Mouse (Mus musculus) hematopoietic stem cell, adult 5-6 weeks (primary cell): ENCODE data around the gene Dab1. TPM values are rescaled to one million over a fixed set of nuclear protein-coding genes. Genes with fewer than 3 reads are reported as not detected.

Experiments
- ATAC-seq, 2 experiments: fragments of 125-278 bp in 1 of 2; replicated peaks in 1 of 2; 2 replicates each; pipeline ENCODE4 v1.8.0; 2016 to 2017; ENCODE audit warnings: inconsistent platforms in 2 of 2, mild to moderate bottlenecking in 2 of 2, moderate number of reproducible peaks in 2 of 2, low read depth in 1 of 2, moderate TSS enrichment in 1 of 2; ENCODE audit not compliant: low FRiP score in 2 of 2, poor library complexity in 2 of 2, severe bottlenecking in 2 of 2, insufficient read depth in 1 of 2, low TSS enrichment in 1 of 2
- total RNA-seq: library from RNA; stranded (forward); fragments of 172-1452, 232-1000 nt; gene quantifications from 2 replicates; pipeline ENCODE4 v1.2.3, GENCODE M21; 2017

Dab1 gene
- total RNA-seq, 1 experiment from 2014 or later = not detected

DNA sequence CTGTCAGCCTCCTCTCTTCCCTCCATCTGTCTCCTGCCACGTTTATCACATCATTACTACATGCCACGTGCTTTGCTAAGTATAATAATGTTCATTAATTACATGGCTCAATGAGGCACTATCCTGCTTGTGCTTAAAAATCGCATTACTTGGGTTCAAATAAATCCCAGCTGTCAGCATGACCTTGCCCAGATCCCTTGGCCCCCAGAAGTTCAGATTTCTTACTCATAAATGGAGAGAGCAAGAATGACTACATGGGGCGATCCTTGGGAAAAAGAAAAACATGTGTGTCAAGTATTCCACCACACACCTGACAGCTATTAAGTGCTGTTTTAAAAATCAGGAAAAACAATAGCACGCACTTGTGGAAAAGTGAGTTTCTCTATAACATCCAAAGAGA lies 963.6 kb downstream of the Dab1 start:
- no peak for ATAC-seq

DNA sequence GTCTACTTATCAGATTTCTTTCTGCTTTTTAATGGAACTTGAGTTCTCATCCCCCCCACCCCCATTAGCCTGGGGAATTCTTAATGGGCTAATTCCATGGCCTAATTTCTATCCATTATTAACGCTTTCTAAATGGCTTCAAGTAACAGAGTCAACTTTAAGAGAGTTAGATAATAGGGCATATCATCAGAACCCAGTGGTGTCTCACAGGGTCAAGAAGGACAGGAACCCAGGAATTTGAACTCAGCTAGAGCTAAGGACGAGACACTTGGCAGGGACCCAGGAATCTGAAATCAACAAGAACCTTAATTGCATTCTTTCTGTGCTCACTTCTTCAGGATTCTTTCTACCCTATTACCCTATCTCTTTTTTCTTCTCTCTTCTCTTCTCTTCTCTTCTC lies 968.7 kb downstream of the Dab1 start:
- no peak for ATAC-seq

DNA sequence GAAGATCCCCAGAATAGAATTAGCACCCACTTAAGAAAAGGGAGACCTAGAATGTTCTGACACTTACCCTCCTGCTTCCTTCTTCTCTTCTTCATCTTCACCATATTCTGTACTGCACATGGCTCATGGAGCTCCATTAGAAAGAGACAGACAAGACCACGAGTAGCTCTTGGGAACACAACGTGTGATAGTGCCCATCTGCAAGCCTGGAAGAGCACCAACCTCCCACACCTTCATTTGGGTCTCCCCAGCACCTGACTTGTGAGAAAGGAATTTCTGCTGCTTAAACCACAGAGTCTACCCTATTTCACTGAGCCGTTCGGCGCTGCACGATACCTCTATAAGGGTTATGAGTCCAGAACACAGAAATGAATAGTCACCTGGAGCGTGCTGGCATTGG lies 977.8 kb downstream of the Dab1 start:
- no peak for ATAC-seq

DNA sequence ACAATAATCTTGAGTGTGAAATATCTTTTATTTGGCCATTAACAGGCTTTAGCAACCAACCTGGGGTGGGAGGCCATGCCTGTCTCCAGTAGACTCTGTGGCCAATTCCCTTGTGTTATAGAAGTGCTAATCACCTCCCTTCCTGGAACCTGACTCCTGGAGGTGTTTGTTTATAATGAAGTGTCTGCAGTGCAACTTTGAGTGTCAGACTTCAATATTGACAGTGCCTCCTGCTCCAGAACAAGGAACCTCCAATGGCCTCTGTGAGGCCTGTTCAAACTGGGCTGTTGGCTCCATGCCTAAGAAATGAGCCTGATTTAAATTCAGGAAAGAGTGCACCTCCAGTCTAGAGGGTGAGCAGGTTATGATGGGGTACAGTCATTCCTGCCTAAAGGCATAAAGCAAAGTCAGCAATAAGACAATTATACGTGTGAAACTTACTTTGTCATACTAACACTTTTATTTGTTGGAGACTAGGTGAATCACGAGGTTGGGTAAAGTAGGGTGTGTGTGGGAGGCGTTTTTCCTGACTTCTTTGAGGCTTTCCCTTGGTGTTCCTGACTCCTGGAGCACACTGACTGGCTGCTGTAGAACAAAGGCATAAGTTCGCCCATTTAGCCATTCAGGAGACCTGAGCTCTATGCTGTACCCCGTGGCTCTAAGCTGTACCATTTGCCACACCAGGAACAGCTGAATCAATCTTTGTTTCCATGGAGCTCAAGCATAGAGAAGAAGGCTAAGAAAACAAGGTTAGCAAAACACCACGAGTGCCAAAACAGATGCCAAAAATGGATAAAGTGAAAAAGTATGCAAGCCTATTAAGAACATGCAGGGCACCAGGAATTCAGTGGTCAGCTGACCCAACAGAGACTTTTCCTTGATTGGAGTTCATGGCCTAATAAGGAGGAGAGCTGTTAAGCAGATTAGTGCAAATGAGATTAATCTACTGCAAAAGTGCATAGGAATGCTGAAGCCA lies 978.6 kb downstream of the Dab1 start:
- no peak for ATAC-seq

DNA sequence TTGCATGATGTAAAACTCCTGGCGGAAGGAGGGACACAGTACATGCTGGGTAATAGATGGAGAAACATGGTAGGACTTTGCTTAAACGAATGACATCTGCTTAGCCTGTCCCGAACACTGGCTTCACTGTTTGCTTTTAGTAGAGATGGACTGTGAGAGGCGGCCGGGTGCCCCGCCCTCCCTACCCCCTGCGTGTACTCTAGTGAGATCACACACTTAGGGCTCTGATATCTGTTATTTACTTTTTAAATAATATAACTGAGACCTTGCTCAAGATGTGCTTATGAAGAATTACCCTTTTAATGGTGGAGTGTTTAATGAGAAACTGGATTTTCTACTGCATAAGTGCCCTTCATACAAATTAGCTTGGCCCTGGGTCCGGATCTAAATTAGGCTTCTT lies 983.6 kb downstream of the Dab1 start:
- ATAC-seq = no peak

DNA sequence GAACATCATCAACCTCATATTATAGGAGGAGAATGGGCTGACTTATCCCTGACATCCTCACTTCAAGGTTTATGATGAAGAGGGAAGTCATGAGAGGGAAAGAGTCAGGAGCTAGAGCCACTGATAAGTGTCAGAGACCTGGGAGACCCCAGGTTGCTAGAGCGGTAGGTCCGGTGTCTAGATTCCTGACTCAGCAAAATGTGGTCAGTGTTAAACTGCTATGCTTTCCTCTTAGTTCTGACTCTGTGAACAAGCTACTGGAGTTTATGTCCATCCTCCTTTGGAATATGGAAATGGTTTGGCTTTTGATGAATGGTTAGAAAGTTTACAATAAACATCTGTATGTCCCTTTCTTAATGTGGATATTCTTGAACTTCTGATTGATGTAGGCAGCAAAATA lies 985.1 kb downstream of the Dab1 start:
- ATAC-seq = no peak

DNA sequence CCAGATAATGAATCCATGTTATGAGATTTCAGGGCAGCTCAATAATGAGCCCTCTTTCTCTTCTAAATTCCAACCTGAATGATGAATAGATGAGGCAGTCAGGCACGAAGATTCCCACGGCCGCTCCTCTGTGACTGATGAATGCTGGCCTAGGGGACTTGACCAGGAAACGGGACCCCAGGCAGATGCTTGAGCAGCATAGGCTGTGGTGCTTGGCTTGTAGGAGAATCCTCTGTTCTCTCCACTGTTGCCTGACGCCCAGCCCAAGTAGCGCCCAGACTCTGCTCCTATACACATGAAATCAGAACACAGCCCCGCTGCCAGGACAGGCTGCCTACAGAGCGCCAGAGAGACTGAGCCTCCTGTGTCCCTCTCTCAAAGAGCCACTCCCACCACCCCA lies 987.7 kb downstream of the Dab1 start:
- ATAC-seq = no peak

DNA sequence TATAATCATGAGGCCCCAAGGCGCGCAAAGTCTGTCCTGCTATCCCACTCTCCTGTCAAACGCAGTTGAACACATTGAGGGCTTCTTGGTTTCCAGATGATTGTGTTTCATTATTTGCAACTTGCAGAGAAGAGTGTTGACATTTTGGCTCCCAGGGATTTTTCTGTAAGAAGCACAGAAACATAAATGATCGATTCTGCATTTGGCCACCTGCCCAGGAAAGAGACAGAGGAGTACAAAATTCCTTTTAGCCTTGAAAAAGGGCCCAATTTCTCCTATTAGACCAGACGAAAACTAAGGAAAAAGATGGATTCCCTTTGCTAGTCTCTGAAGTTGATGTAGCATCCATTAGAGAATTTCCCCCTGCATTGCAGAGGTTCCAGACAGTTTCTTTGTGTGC lies 988.5 kb downstream of the Dab1 start:
- ATAC-seq = no peak

DNA sequence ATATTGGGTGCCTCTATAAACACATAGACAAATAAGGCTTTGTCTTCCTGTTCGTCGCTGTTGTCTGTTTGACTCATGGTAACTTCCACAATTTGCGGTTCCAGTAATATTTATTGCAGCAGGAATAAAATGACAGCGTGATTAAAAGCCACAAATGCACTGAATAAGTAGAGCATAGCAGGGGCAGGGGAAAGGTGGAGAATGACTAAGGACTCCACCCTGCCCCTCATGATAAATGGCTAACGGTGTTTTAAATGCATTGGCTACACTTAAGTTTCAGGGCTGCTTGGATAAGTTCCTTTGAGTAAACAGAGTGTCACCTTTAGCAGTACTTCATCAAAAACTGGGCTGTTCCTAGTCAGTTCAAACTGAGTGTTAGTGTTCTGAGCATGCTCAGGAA lies 1000.3 kb downstream of the Dab1 start:
- ATAC-seq = peak; percentile 42 to 52; a peak in 3 of 4 replicates

DNA sequence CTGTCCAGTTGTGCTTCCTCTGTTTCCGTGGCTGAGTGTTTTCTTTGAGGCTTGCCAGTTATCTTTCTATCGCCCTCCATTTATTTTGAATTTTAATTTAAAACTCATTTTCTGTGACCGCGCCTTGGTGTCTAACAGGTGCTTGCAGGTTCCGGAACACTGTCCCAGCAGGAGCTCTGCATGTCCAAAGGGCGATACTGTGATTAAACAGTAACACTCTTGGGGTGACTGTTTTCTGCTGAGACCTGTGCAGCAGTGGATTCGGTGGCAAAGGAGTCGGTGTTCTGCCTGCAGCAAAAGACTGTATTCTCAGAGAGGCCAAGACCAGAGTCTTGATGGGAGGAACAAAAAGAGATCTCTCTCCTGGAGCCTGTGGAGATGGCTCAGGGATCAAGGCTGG lies 1006.2 kb downstream of the Dab1 start:
- no peak for ATAC-seq

DNA sequence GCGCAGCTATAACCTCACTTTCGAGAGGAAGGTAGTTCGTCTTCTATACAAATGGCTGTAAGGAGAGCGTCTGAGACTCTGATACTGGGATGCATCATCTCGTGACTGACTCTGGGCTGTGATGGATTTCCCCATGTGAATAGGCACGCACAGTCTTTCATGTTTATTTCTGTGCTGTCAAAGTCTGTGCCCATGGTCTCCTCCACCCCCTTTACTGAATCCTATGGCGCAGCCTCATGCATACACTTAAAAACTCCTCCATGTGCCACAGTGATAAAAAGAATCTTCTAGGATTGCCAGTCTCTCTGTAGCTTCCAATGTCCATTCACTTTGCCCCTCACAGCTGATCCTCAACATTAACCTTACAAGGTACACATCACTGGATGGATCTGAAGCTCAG lies 1009.5 kb downstream of the Dab1 start:
- ATAC-seq = no peak

DNA sequence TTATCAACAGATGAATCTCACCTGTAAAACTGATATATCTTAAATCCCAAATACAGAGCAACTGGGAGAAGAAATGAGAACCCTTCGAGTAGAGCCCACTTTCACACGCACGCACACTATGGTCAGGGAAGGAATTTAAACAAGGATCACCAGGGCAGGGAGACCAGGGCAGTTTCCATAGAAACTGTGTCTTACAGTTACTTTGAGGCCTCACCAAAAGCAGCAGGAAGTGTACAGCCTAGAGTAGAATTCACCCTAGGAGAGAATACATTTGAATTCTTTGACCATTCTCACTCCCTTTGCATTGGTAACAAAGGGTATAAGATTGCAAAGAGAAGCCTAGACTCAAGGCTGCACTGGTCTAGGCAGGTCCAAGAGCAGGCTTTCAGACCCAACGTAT lies 1017.9 kb downstream of the Dab1 start:
- no peak for ATAC-seq

DNA sequence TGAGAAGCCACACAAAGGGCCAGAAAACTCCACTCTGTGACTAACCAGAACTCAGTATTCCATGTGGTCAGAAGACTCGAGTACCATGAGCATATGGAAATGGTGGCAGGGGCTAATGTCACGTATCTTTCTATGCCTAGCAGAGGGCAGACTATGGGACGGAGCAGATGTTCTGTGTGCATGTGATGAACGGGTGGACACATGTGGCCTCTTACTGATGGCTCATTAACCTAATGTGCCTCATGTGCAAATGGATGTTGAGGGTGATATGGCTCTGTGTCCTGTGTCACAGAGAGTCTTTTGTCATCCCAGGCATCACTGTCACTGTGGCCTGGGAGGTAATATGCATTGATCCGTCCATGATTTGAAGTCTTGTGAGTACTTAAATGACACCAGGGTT lies 1021.5 kb downstream of the Dab1 start:
- ATAC-seq = no peak

DNA sequence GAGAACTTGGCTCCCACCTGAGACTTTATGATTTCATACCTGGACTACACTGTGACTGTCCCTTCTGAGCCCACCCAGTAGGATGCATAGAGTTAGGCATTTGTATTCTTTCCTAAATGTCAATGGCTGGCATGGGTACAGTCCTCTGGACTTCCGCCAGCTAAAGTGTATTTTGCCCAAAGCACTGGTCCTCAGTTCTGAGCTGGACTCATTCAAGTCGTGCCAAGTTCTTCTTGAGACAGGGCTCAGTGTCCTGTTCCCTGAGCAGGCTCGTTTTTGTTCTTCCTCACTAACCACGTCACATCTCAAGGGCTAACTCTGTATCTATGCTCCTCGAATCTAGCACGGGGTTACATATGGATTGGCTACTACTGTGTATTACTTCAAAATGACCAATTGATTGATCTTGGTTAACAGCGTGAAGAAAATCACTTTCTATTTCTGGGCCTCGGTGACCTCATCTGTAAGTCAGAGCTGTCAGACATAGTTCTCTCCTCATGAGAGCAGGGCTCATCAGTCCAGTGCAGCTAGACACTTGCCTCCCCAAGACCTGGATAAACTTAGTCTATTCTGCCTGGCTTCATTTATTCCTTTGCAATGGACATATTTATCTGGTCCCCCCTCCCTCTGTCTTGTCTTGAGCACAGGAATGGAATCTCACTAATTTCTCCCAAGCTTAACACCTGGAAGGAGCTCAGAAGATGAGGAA lies 1023.8 kb downstream of the Dab1 start:
- no peak for ATAC-seq

DNA sequence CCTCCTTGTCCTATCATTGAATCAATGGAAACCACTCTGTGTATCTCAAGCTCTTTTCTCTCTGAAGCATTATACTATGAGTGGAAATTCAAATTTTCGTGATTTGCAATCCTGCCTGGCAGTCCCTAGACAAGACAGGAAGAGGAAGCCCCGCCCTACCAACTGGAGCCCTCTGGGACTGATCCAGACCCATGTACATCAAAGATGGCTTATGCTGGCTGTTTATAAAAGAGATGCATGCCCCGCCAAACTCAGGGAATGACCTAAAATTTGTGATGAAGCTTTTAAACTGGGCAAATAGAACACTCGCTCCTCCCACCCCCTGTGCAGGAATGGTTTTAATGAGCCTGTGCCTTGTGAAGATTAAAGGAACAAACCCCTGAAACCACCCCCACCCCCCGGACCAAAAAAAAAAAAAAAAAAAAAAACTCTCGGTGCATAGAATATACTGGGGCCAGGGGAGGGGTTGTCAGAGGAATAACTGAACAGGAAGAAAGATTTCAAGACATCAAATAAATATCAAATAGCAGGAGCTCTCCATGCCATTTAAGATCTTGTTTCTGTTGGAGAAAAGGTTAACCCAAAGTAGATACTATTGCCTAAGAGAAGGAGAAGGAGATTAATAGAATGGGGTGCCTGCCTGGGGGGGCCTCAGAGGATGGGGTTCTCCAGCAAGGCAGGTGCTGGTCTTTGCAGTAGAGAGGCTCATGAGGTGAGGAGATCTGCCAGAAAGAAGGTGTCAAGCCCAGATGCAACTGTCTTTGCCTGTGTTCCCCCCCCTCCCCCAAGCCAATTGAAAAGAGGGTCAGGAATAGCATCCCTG lies 1024.6 kb downstream of the Dab1 start:
- no peak for ATAC-seq

DNA sequence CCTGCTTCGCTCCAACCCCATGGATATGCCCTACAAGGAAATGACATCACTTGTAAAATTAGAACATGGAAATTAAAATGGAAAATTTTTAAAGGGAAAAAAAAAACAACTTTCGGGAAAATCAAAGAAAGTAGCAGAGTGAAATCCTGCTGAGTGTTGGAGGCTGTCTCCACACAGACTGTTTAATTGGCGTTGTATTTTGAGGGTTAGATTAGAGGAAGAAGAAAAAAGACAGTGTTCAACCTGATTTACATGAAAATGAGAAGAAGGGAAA lies 1025.1 kb downstream of the Dab1 start:
- no peak for ATAC-seq

DNA sequence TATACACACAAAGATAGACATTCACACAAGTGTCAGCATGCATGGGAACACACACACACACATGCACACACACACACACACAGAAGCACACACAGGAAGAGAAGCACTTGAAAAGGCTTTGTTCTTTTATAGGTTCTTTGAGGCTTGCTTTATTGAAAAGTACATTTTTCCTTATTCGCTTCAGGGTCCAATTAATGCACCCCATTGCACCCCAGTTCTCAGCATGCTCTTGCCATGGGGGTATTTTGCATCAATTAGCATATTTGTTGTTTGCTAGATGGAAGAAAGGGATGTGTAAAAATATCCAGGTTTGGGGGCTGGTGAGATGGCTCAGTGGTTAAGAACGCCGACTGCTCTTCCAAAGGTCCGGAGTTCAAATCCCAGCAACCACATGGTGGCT lies 1025.7 kb downstream of the Dab1 start:
- no peak for ATAC-seq

DNA sequence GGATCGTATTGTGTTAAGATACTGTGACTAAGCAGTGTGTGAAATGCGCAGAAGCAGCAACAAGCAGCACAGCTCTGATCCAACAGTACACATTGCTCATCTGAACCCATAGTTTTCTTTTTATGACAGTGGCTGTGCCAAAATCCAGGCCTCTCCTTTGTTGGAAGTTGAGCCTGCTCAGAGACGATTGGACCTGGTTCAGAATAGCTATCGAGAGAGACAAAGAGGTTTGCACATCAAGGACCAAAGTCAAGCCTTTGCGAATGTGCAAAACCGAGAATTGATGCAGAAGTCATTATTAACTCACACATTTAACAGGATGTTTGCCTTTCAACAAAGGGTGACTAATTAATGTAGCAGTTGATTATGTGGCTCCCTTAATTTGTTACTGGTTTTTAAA lies 1032.6 kb downstream of the Dab1 start:
- ATAC-seq = no peak
